Mouse (Mus musculus): Measurements from ENCODE around the gene Mboat2.

Mboat2 gene

GRCm38 (mm10) chr12:24830766-24831152 lies at the start of gene Mboat2:
TSS of gene Mboat2 (plus strand) at chr12:24830879.
- DNase-seq (ENCODE audit: low spot score in 2 of 2) = no peak

- no peak for DNase-seq (ENCODE audit: low spot score in 2 of 2)
These were observed 46.9 kb upstream of the Mboat2 start for GRCm38 (mm10) chr12:24783735-24784134.

GRCm38 (mm10) chr12:24785882-24786281 lies 44.8 kb upstream of the Mboat2 start:
- no peak for DNase-seq (ENCODE audit: low spot score in 2 of 2)

GRCm38 (mm10) chr12:24786316-24786715 lies 44.4 kb upstream of the Mboat2 start:
- no peak for DNase-seq (ENCODE audit: low spot score in 2 of 2)

GRCm38 (mm10) chr12:24789659-24790058 lies 41.0 kb upstream of the Mboat2 start:
- no peak for DNase-seq (ENCODE audit: low spot score in 2 of 2)

GRCm38 (mm10) chr12:24811230-24811629 lies 19.4 kb upstream of the Mboat2 start:
- DNase-seq (ENCODE audit: low spot score in 2 of 2) = no peak

- no peak for DNase-seq (ENCODE audit: low spot score in 2 of 2)
These were observed 18.8 kb upstream of the Mboat2 start for GRCm38 (mm10) chr12:24811906-24812305.

GRCm38 (mm10) chr12:24822831-24823230 lies 7.8 kb upstream of the Mboat2 start:
- no peak for DNase-seq (ENCODE audit: low spot score in 2 of 2)

- no peak for DNase-seq (ENCODE audit: low spot score in 2 of 2)
These were observed 6.9 kb upstream of the Mboat2 start for GRCm38 (mm10) chr12:24823636-24824354.

- DNase-seq (ENCODE audit: low spot score in 2 of 2) = no peak
These were observed 593 bp upstream of the Mboat2 start for GRCm38 (mm10) chr12:24830086-24830485.

- peak; percentile 85 to 87 for DNase-seq (ENCODE audit: low spot score in 2 of 2)
These were observed 679 bp downstream of the Mboat2 start for GRCm38 (mm10) chr12:24831153-24831963.

- no peak for DNase-seq (ENCODE audit: low spot score in 2 of 2)
These were observed 1.3 kb downstream of the Mboat2 start for GRCm38 (mm10) chr12:24831964-24832427.

- no peak for DNase-seq (ENCODE audit: low spot score in 2 of 2)
These were observed 1.8 kb downstream of the Mboat2 start for GRCm38 (mm10) chr12:24832438-24832837.

- DNase-seq (ENCODE audit: low spot score in 2 of 2) = no peak
These were observed 7.3 kb downstream of the Mboat2 start for GRCm38 (mm10) chr12:24837947-24838346.

GRCm38 (mm10) chr12:24841115-24841879 lies 10.6 kb downstream of the Mboat2 start:
- DNase-seq (ENCODE audit: low spot score in 2 of 2) = no peak

- no peak for DNase-seq (ENCODE audit: low spot score in 2 of 2)
These were observed 11.7 kb downstream of the Mboat2 start for GRCm38 (mm10) chr12:24842299-24842910.

GRCm38 (mm10) chr12:24843395-24844072 lies 12.9 kb downstream of the Mboat2 start:
- DNase-seq (ENCODE audit: low spot score in 2 of 2) = no peak

- DNase-seq (ENCODE audit: low spot score in 2 of 2) = no peak
These were observed 14.7 kb downstream of the Mboat2 start for GRCm38 (mm10) chr12:24845344-24845743.

- DNase-seq (ENCODE audit: low spot score in 2 of 2) = no peak
These were observed 17.4 kb downstream of the Mboat2 start for GRCm38 (mm10) chr12:24848107-24848506.

- DNase-seq (ENCODE audit: low spot score in 2 of 2) = no peak
These were observed 26.7 kb downstream of the Mboat2 start for GRCm38 (mm10) chr12:24857354-24857753.

GRCm38 (mm10) chr12:24859357-24859756 lies 28.7 kb downstream of the Mboat2 start:
- DNase-seq (ENCODE audit: low spot score in 2 of 2) = no peak
